Mouse (Mus musculus) retina, adult 2 months (tissue): ENCODE measurements at regions not wholly inside any gene's neighbourhood (a gene's known extent, or its start where the extent isn't known, plus 50 kb on each side); places are given as distances from the start of the nearest gene placed in this dataset.
"Not testable (repeated sequence)": the region's sequence is repeated elsewhere in the genome, so short reads cannot be mapped to it uniquely, and the experiment has no call there.

ENCODE experiments used
- DNase-seq: peaks from one replicate; pipeline ENCODE4 v3.0.0-alpha.2; 2012; ENCODE audit warnings: low read depth, low spot score

DNA sequence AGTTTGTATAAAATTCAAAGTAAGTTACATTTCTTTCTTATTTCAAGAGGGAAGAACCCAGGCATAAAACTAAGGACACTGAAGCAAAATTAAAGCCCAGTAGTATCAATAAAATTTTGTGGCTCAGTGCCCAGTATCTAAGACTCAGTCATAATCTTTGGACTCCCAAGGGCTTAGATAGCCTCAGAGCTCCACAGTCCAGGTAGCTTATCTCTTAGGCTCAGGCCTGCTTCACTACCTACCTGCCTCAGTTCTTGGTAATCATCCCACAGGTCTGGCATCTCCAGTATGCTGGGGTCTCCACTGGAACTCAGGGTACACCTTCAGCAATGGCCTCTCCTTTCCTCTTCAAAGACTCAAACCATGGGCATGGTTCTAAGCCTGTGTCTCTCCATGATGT, 530.3 kb downstream of the Dad1 start:
- not testable (repeated sequence) for DNase-seq

DNA sequence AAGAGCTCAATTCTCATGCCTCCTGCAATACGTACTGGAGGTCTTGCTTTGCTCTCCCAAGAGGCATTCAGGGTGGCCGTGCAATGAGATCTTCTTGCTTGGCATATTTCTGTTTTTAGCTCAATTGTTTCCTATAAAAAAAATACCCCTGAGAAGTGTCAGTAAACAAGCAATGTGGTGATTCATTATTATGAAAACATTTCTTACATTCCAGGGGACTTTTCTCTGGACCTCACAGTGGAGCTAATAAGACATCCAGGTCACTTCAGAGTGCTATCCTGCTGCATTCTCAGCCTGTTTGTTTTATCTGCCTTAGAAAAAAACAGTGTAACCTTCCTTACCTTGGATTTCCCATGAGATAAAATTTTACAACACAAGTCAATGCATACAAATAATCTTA, 532.0 kb downstream of the Dad1 start:
- DNase-seq, result not testable (repeated sequence)

DNA sequence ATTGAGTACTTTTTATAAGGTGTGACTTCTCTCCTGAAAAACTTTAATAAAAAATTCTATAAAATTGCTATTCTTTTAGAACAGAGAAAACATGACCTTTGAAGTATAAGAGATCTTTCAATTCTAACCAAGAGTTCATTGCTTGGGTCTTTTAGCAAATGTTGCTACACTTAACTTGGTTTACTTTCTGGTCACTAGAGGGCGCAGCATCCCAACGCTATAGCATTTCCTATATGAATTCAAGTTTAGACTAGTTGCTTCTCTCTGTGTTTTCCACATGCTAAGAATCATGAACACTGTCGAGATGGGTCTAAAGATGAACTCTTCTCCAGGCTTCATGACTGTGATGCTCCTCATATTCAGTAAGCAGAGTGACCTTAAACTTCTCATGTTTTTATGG, 544.3 kb downstream of the Dad1 start:
- DNase-seq, result not testable (repeated sequence)

DNA sequence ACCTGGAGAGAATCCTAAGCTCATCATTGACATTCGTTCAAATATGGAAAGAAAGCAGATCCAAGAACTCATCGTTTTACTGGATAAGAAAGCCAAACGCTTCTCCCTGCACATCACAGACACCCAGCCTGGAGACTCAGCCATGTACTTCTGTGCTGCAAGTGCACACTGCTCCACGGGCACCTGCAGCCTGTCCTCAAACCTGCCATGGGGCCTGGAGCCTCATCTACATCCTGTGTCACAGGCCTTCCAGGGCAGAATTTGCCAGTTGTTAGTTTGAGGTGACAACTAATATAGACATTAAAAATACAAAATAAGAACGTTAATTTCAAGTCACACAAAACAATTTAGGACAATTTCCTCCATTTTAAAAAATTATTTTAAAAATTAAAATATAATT, 549.6 kb downstream of the Dad1 start:
- DNase-seq, result not testable (repeated sequence)

DNA sequence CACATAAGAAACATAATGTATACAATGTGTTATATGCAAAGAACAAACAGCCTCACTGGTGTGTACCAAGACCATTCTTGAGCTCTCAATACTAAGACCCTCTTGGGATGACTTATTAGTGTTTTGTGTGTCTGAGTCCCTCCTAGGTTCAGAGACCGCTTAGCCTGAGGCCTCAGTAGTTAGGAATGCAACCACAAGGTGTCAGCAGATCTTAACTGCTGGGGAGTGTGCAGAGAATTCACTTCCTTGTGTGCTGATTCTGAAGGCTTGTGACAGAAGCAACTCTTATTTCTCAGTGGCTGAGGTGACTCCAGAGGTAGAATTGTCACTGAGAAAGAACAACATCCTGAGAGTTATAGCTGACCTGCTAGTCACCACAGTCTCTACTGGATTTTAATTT, 550.3 kb downstream of the Dad1 start:
- DNase-seq, result not testable (repeated sequence)

DNA sequence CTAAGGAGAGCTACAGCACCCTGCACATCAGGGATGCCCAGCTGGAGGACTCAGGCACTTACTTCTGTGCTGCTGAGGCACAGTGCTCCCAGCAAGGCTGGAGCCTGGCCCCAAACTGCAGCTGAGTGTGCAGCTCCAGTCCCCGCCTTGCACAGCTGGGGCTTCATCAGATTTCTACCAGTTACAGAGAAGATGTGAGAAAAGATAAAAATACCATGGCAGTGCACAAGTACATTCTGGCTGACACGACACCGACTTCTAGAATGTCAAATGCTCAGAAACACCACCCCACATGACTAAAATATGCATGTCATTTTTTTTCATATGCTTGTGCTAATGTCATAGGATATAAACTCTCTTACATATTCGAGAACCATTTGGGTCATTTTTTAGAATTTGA, 569.8 kb downstream of the Dad1 start:
- not testable (repeated sequence) for DNase-seq

DNA sequence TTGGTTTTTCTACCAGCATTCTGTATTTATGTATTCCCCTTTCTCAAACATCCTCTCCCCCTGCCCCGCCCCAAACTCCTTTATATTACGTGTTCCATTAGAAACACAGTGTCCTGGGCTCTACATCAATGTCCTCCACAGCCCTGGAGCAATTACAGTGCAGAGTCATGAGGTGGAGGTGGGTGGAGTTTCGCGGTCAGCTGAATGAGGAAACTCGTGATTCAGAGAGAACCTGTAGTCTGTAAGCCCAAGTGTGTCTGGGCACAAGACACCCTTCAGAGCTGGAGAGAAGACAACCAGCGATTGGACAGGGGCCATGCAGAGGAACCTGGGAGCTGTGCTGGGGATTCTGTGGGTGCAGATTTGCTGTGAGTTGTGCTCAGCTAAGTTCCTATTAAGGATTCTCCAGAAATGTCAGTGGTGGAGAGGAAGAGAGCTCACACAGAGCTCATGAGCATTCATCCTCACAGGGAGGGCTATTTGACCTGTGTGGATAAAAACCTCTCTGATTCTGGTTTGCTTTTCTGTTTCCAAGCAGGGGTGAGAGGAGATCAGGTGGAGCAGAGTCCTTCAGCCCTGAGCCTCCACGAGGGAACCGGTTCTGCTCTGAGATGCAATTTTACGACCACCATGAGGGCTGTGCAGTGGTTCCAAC, 570.4 kb downstream of the Dad1 start:
- DNase-seq, result not testable (repeated sequence)

DNA sequence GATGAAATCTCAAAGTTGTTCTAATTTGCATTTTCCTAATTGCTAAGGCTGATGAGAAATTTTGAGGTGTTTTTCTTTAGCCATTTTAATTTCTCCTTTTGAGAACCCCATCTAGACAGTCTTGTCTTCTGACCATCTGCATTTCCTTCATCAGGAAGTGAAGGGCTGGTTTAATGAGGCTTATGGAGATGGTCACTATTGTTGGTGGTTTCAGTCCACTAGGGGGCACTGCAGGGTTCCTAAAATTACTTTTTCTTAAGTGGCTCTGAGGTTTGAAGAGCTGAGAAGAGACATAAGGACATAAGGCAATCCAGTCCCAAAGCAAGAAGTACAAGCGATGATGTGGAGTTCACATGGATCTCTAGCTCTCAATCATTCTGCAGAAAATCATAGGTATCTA, 571.2 kb downstream of the Dad1 start:
- DNase-seq, result not testable (repeated sequence)

DNA sequence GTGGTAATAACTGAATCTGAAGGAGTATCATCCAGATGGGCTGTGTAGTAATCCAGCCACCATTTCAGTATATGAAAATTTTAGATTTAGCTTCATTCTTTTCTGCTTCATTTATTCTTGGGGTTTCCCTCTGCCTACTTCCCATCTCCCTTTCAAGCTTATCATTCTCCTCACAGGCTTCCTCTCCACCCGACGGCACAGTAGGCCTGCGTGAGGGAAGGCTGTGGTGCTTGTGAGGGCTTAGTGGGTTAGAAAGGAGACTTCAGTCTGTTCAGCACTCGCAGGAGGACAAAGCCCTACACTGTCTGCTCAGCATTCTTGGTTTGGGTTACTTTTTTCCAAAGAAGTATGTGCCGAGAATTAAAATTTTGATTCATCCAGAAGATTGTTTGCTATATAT, 572.6 kb downstream of the Dad1 start:
- DNase-seq, result not testable (repeated sequence)

DNA sequence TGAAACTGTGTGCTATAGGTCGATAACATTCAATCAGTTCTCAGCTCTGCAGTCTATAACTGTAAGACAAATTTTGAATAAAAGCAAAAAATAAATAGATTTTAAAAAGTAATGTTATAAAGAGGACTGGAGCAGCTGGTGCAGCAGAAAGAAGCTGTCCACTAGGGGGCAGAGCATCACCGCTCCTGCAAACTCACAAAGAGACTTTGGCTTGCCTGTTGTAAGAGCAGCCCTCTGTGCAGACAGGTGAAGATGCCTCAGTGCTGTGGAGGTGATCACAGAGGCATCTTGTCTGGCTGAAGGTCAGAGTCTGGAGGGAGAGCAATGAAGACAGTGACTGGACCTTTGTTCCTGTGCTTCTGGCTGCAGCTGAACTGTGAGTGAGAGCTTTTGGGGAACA, 588.2 kb downstream of the Dad1 start:
- not testable (repeated sequence) for DNase-seq

DNA sequence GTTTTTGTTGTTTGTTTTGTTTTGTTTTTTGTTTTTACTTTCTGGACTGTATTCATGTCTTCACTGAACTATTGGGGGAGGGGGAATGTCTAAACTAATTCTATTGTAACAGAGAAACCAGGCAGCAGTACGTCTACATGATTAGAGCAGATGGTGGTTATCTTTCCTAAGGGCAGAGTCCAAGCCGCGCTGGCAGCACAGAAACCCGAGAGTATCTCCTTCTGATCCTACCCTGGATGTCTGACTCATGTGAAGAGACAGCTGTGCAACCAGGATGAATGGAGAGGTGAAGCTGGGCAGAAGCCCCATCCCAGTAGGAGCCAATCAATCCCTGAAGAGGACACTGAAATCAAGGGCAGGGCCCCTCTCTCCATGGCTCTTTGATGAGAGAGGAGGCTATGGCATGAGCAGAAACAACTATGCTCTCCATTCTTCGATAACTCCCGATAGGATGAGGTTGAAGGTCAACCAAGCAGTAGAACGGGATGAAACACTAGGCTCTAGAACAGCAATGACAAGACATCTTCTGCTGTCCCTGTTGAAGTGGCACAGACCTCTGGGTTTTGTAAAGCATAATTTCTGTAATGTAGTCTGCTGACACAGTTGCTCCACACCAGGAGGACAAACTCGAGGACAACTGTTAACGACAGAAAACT, 591.1 kb downstream of the Dad1 start:
- not testable (repeated sequence) for DNase-seq

DNA sequence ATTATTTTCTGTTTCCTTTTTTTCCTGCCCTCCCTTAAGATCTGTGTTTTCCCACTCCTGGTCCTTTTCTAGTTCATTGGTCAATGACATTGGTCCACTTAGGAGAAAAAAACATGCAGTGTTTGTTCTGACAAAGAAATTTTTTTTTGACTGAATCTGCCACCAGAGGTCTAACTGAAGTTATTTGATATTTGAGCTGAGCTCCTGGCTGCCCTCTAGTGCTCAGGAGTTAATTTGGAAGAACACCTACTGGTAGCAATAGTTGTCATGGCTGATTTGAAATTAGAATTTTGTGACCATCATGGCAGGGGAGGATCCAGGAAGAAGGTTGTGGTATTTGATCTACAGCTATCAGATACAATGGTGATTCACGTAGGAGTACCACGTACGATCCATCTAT, 599.2 kb downstream of the Dad1 start:
- DNase-seq, result not testable (repeated sequence)

DNA sequence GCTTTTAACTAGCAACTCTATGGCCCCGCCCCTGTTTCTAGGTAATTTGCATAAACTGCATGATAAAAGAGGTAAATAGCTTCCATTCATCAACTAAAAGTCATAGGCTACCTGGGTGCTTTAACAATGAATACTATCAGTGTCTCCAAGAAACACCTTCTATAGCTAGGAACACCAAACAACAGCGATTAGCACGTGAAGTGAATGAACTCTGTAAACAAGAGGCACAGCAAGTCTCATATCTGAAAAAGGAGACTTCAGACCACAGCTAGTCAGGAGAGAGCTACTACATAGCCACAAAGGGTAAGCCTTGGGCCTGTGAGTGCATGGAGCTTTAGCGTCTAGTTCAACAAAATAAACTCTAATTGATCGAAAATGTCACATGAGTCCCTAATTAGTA, 602.8 kb downstream of the Dad1 start:
- not testable (repeated sequence) for DNase-seq

DNA sequence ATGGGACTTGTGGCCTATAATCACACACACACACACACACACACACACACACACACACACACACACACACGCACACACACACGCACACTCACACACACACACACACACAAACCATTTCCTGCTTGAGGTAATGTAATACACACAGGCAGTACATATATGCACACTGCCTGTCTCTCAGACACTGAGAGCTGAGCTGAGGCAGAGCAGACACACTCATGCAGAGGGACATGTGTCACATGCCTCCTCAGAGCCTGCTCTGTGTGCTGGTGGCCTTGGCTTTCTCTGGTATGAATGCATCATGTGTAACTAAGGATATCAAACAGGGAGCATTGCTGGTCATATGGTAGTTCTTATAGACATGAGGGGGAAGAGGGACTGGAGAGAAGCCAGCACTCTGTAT, 604.7 kb downstream of the Dad1 start:
- not testable (repeated sequence) for DNase-seq

DNA sequence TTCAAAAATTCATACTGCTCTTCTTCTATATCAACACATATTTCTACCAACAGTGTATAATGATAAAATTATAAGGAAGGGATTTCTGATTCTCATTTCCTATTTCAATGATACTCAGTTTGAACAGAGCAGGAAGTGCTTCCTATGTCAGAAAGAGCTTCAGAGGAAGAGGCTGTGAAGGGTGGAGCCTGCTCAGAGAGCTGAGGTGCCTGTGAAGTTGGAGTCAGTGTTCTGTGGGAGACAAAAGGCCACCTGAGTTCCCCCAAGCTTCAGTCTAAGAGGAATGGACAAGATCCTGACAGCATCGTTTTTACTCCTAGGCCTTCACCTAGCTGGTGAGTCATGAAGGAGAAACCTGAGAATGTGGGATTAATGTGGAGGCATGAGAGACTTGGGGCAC, 613.5 kb downstream of the Dad1 start:
- DNase-seq, result not testable (repeated sequence)

DNA sequence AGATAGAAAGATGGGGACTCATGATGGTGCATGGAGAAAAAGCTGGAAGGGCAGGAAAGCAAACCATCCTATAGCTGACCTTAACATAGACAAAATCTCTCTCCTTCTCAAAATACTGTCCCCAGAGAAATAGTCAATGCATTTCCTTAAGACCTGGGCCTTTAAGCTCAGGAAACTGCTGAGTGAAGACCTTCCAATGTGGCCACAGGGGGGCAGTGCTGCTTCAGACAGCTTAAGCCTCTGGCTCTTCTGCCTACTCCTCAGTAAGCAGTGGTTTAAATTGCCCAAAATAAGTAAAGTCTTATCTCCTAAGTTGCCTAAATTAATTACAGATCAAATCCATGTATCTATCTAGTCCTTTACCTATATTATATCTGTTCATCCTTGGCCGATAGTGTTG, 616.2 kb downstream of the Dad1 start:
- not testable (repeated sequence) for DNase-seq

DNA sequence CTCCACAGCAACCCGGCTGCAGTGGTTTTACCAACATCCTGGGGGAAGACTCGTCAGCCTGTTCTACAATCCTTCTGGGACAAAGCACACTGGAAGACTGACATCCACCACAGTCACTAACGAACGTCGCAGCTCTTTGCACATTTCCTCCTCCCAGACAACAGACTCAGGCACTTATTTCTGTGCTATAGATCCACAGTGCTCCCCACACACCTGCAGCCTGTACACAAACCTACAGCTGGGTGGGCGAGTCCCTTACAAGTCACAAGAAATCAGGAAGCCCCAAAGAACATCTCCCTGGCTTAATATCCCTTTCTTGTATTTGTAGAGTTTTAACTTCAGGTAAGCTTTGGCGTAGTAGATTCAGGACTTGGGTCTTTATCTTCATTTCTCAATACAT, 618.7 kb downstream of the Dad1 start:
- not testable (repeated sequence) for DNase-seq

DNA sequence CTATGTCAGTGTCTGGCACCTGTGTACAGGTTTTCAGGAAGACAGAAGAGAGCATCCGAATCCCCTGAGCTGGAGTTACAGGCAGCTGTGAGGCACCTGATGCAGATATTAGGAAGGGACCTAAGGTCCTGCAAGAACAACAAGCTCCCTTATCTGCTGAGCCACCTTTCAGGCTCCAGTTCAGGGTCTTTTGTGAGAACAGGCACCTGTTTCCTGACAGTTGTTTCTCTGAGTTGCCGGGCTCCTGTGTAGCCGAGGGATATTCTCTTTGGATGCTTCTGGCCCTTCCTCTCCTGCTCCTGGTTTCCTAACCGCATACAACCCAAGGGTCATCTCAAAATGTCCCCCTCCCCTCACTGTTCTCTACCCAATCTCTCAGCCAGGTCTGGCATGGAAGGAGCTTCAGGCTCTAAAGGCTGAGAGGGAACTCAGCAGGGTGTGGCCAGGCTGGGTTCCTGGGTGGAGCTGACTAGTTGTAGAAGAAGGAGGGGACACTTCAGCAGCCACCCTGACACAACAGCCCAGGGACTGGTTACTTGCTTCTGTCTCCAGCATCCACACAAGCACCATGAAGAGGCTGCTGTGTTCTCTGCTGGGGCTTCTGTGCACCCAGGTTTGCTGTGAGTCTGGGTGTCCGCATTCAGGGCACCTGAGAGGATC, 619.5 kb downstream of the Dad1 start:
- DNase-seq, result not testable (repeated sequence)

DNA sequence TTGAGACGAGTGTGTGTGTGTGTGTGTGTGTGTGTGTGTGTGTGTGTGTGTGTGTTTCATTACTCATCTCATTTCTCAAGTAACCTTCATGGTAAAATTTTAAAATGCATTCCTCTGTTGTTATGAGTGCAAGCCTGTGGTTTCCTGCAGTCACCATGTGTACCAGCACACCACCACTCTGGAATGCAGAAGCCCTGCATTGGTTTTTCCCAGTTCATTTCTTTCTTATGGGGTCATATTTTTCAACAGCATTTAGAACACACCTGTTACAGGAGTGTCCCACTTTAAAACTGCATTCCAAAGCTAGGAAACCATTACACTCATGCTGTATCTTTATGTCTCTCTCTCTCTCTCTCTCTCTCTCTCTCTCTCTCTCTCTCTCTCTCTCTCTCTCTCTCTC, 620.2 kb downstream of the Dad1 start:
- not testable (repeated sequence) for DNase-seq

DNA sequence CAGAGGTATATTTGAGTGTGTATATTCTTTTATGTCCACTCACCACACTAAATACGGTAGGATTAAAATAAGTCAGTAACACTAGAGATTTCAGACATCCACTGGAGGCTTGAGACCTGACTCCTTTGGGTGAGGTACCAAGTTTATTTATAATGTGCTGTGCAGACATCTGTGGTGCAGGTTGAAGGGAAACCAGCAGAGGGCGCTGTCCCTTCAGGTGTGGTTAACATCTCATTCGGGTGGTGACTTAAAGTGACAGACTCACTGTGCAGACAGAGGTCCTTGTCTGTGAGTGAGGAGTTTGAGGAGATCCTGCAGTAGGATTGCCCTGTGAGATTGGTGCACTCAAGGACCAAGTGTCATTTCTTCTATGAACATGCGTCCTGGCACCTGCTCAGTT, 632.5 kb downstream of the Dad1 start:
- DNase-seq, result not testable (repeated sequence)

DNA sequence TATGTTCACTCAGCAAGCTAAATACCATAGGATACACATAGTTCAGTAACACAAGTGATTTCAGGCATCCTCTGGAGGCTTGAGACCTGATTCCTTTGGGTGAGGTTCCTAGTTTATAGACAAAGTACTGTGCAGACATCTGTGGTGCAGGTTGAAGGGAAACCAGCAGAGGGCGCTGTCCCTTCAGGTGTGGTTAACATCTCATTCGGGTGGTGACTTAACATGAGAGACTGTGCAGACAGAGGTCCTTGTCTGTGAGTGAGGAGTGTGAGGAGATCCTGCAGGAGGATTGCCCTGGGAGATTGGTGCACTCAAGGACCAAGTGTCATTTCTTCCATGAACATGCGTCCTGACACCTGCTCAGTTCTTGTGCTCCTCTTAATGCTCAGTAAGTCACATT, 637.8 kb downstream of the Dad1 start:
- DNase-seq, result not testable (repeated sequence)

DNA sequence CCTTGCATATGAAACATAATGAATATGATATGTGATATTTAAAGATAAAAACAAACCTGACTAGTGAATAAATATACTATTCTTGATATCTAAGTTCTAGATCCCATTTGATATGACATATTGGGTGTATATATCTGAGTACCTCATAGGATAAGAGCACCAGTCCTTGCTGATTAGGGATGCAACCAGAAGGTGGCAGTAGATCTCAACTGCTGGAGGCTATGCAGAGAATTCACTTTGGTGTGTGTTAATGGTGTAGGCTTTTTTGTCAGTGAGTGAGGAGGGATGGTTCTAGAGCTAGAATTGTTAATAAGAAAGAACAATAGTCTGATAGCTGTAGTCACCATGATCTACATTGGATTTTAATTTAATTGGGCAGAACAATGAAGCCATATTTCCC, 639.6 kb downstream of the Dad1 start:
- DNase-seq, result no peak

DNA sequence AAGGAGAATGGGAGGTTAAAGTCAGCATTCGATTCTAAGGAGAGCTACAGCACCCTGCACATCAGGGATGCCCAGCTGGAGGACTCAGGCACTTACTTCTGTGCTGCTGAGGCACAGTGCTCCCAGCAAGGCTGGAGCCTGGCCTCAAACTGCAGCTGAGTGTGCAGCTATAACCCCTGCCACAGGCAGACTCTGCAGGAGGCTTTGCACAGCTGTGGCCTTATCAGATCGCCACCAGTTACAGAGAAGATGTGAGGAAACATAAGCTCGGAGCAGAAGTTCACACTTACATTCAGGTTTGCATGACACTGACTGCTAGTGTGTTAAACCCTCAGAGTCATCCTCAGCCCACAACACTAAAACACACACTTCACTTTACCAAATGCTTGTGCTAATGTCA, 654.6 kb downstream of the Dad1 start:
- not testable (repeated sequence) for DNase-seq
